ENCODE assay signal across 8 mouse cellular contexts in the genomic region with DNA sequence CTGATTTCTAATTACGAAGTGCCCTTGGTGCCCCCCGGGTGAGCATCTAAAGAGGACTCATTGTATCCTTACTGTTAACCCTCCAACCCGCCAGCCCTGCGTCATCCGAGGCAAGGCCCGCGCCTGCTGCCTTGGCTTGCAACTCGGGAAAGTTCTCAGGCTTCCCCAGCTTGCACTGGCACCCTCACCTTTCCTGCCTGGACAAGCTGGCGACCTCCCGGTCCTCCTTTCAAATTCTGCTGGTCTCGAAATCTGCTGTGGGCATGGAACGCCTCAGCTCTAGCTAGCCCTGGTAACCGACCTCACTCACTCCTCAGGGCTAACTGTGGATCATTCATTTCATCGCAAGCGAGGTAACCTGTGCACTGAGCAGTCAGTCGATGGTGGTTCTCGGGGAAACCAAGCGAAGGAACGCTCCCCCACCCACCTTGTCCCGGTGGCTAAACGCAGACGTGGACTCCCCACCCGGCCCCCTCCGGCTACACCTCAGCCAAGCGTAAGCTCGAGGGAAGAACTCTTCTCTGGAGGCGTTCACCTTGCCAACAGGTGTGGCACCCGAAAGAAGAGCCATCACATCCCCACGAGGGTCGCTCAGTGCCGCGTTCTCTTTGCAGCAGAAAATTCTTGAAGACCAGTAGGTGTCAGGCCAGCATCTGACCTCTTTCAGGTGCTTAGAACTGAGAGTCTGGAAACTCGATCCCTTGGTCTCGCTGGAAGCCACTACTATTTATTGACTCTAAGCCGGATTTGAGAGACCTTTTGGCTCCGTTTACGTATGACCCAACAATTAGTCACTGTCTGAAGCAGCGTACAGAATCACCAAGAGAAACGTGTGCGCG. TPM values are rescaled to one million over a fixed set of nuclear protein-coding genes. Genes with fewer than 3 reads are reported as not detected.
DNase-seq lines count a peak whose midpoint lies in the region; ATAC-seq lines count a peak whose summit lies in the region.

No protein-coding gene starts in this region.

- ATAC-seq in megakaryocyte-erythroid progenitor cell, adult 5-6 weeks (replicated peaks; ENCODE audit: low FRiP score, low TSS enrichment, poor library complexity, severe bottlenecking): peak; percentile 24

- peak; percentile 59 for DNase-seq in adrenal gland, adult 2 months
- DNase-seq in adrenal gland, postnatal 4 days (ENCODE audit: low spot score in 2 of 2): no peak
- peak; percentile 54 for DNase-seq in CD4-positive helper T cell, adult 2 months (ENCODE audit: low read depth, low spot score)
- peak; percentile 60 for DNase-seq in cerebellum, adult 9-10 months
- DNase-seq in gastrocnemius, postnatal 25 days: peak; percentile 57
- DNase-seq in kidney, postnatal 25 days: peak; percentile 39 to 56
- DNase-seq in spleen, adult 18-20 months: peak; percentile 20 to 37

RNA-seq across cellular contexts. Expression of a gene that starts 1.0 kb away (rescaled TPM):
- total RNA-seq in adrenal gland, adult 2 months (2021): 10 to 100 TPM; 42.0 to 43.5 TPM
- 21.1 and 27.3 TPM in 2 replicates for polyA plus RNA-seq in adrenal gland, adult 2 months (2012; rRNA removed)
- 10 to 100 TPM; 47.6 to 49.1 TPM for total RNA-seq in adrenal gland, postnatal 4 days (2021)
- total RNA-seq in gastrocnemius, postnatal 25 days (2021): 10 to 100 TPM; 32.0 to 47.0 TPM
- 6.3 and 28.0 TPM in 2 replicates for total RNA-seq in megakaryocyte-erythroid progenitor cell, adult 5-6 weeks (2014; fragmentation: Nextera tagmentation)
- 5.0 and 23.3 TPM in 2 replicates for total RNA-seq in megakaryocyte-erythroid progenitor cell, adult 5-6 weeks (2017)

Comparison
In these comparisons a context has a peak if more than half of its experiments do, and no peak if none do; other contexts are left out.
1. DNase-seq: peak in adrenal gland, adult 2 months (single experiment), CD4-positive helper T cell, adult 2 months (single experiment), cerebellum, adult 9-10 months (single experiment), gastrocnemius, postnatal 25 days (single experiment), kidney, postnatal 25 days (2 of 2) and spleen, adult 18-20 months (2 of 2); none in adrenal gland, postnatal 4 days (0 of 2).